Mouse (Mus musculus): ENCODE results near the gene Wdfy1. TPM values are rescaled to one million over a fixed set of nuclear protein-coding genes. Genes with fewer than 3 reads are reported as not detected.

Wdfy1 gene
- polyA plus RNA-seq, 1 experiment from 2014 or later: 49.6 TPM

GRCm38 (mm10) chr1:79664911-79665310, 111.0 kb downstream of the Wdfy1 start:
- no peak overlapping the region for H3K4me3 ChIP-seq (replicated peaks)
- WGBS: 87% methylated on average over 4 of the region's 4 CpGs
- no peak overlapping the region for H3K27ac ChIP-seq
- H3K27me3 ChIP-seq: no peaks in the 10 kb centered on the region
- H3K4me2 ChIP-seq: no peak overlapping the region
- no peak overlapping the region for H3K9ac ChIP-seq
- no peak for ATAC-seq (ENCODE audit: low FRiP score)
- no peaks in the 10 kb centered on the region for H3K36me3 ChIP-seq (replicated peaks)
- H3K9me3 ChIP-seq: no peaks in the 10 kb centered on the region
- no peaks in the 10 kb centered on the region for H3K4me1 ChIP-seq

GRCm38 (mm10) chr1:79659598-79659997, 116.3 kb downstream of the Wdfy1 start:
- WGBS: 86% methylated on average over 7 of the region's 7 CpGs
- H3K4me1 ChIP-seq: no peaks in the 10 kb centered on the region
- H3K4me3 ChIP-seq (replicated peaks): no peak overlapping the region
- no peaks in the 10 kb centered on the region for H3K9me3 ChIP-seq
- no peak for ATAC-seq (ENCODE audit: low FRiP score)
- H3K27me3 ChIP-seq: no peaks in the 10 kb centered on the region
- no peak overlapping the region for H3K27ac ChIP-seq
- no peak overlapping the region for H3K4me2 ChIP-seq
- H3K9ac ChIP-seq: no peak overlapping the region
- no peaks in the 10 kb centered on the region for H3K36me3 ChIP-seq (replicated peaks)

- H3K27me3 ChIP-seq: no peaks in the 10 kb centered on the region
- H3K4me2 ChIP-seq: no peak overlapping the region
- H3K36me3 ChIP-seq (replicated peaks): no peaks in the 10 kb centered on the region
- H3K27ac ChIP-seq: no peak overlapping the region
- no peaks in the 10 kb centered on the region for H3K4me1 ChIP-seq
- no peak overlapping the region for H3K4me3 ChIP-seq (replicated peaks)
- H3K9me3 ChIP-seq: no peaks in the 10 kb centered on the region
- H3K9ac ChIP-seq: no peak overlapping the region
- WGBS: 82% methylated on average over 1 of the region's 1 CpGs
- no peak for ATAC-seq (ENCODE audit: low FRiP score)
These were observed 118.5 kb downstream of the Wdfy1 start for GRCm38 (mm10) chr1:79657411-79657810.

GRCm38 (mm10) chr1:79655819-79656555, 120.0 kb downstream of the Wdfy1 start:
- 81% methylated on average over 4 of the region's 4 CpGs for WGBS
- H3K27ac ChIP-seq: no peak overlapping the region

GRCm38 (mm10) chr1:79654948-79655347, 121.0 kb downstream of the Wdfy1 start:
- ATAC-seq (ENCODE audit: low FRiP score): no peak
- Histone ChIP-seq H3K9me3 (no peaks in the 10 kb centered on the region), H3K27ac (no peak overlapping the region), H3K9ac (no peak overlapping the region), H3K4me3 (replicated peaks) (no peak overlapping the region), H3K4me1 (no peaks in the 10 kb centered on the region), H3K4me2 (no peak overlapping the region), H3K27me3 (no peaks in the 10 kb centered on the region), H3K36me3 (replicated peaks) (no peaks in the 10 kb centered on the region)
- WGBS: 93% methylated on average over 2 of the region's 2 CpGs

More at GRCm38 (mm10) chr1:79655819-79656555, 120.0 kb downstream of the Wdfy1 start:
- Histone ChIP-seq H3K4me2 (no peak overlapping the region), H3K36me3 (replicated peaks) (no peaks in the 10 kb centered on the region), H3K27me3 (no peaks in the 10 kb centered on the region), H3K4me3 (replicated peaks) (no peak overlapping the region), H3K4me1 (no peaks in the 10 kb centered on the region), H3K9ac (no peak overlapping the region), H3K9me3 (no peaks in the 10 kb centered on the region)
- no peak for ATAC-seq (ENCODE audit: low FRiP score)

Other genes with a start within 250 kb of the Wdfy1 start
- 0.15 TPM in 1 of 2 replicates, not detected in the other for gene Ap1s3, start 104.2 kb downstream of the Wdfy1 start, polyA plus RNA-seq (2016; fragmentation: Nextera tagmentation; extraction: Ambion mirVana)
- 49.9 and 51.0 TPM in 2 replicates for gene Mrpl44, start 125 bp downstream of the Wdfy1 start, polyA plus RNA-seq (2016; fragmentation: Nextera tagmentation; extraction: Ambion mirVana)
- 42.5 and 43.8 TPM in 2 replicates for gene Serpine2, start 85.0 kb upstream of the Wdfy1 start, polyA plus RNA-seq (2016; fragmentation: Nextera tagmentation; extraction: Ambion mirVana)

All from forebrain, embryonic 12.5 days (tissue).